Mouse (Mus musculus): ENCODE data around the gene Ppp1r3e. TPM values are rescaled to one million over a fixed set of nuclear protein-coding genes. Genes with fewer than 3 reads are reported as not detected.

Gene Ppp1r3e
- polyA plus RNA-seq, 1 experiment from 2014 or later: 1.4 TPM

- no peaks in the 10 kb centered on the region for H3K9me3 ChIP-seq (ENCODE audit: control insufficient read depth, low read length)
- peak overlapping the region; percentile 100 for H3K4me2 ChIP-seq (ENCODE audit: low read depth, low read length, severe bottlenecking)
- peaks cover 6% of the 10 kb centered on the region for H3K4me1 ChIP-seq (replicated peaks; ENCODE audit: control insufficient read depth, insufficient read depth, low read length)
- H3K4me3 ChIP-seq (ENCODE audit: low read depth, low read length): peak overlapping the region; percentile 88
- ATAC-seq (replicated peaks; ENCODE audit: low FRiP score): peak; percentile 57
- H3K36me3 ChIP-seq (ENCODE audit: control insufficient read depth, insufficient read depth, low read length): peaks cover under 1% of the 10 kb centered on the region; the same call in 1 of the 2 replicates
- H3K9ac ChIP-seq (ENCODE audit: low read length): peak overlapping the region; percentile 92
- H3K27me3 ChIP-seq (ENCODE audit: control insufficient read depth, insufficient read depth, low read length): no peaks in the 10 kb centered on the region
- 2% methylated on average over 65 of the region's 69 CpGs for WGBS
- peak overlapping the region; percentile 53 for H3K27ac ChIP-seq (ENCODE audit: low read depth, low read length)
- peak; percentile 68 for DNase-seq (ENCODE audit: low spot score)
Observed at GRCm38 (mm10) chr14:54912109-54912850, 34.9 kb upstream of the Ppp1r3e start.

DNA sequence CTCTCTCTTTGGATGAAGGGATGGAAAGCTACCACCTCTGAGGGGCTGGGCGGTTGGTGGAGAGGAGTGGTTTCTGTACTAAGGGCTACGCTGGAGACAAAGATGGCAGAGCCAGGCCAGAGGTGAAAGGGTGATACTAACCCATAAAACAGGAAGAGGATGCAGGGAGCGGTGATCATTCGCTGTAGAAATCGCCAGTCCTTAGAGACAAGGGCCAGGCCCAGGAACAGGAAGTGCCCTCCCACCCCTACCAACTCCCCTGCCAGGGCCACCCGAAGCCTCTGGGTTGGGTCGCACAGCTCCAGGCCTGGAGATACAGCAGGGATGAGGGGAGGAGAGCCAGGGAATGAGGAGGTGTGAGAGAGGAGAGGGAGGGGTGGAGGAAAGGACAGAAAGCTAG lies 31.3 kb upstream of the Ppp1r3e start:
- no peaks in the 10 kb centered on the region for H3K27me3 ChIP-seq (ENCODE audit: control insufficient read depth, insufficient read depth, low read length)
- peaks cover 6% of the 10 kb centered on the region for H3K4me1 ChIP-seq (replicated peaks; ENCODE audit: control insufficient read depth, insufficient read depth, low read length)
- no peaks in the 10 kb centered on the region for H3K9me3 ChIP-seq (ENCODE audit: control insufficient read depth, low read length)
- no peak overlapping the region for H3K4me2 ChIP-seq (ENCODE audit: low read depth, low read length, severe bottlenecking)
- H3K4me3 ChIP-seq (ENCODE audit: low read depth, low read length): no peak overlapping the region
- DNase-seq (ENCODE audit: low spot score) (no peak), ATAC-seq (replicated peaks; ENCODE audit: low FRiP score) (no peak)
- no peak overlapping the region for H3K27ac ChIP-seq (ENCODE audit: low read depth, low read length)
- WGBS: 77% methylated on average over 7 of the region's 7 CpGs
- H3K36me3 ChIP-seq (ENCODE audit: control insufficient read depth, insufficient read depth, low read length): peaks cover 3% of the 10 kb centered on the region; the same call in 1 of the 2 replicates
- H3K9ac ChIP-seq (ENCODE audit: low read length): no peak overlapping the region

DNA sequence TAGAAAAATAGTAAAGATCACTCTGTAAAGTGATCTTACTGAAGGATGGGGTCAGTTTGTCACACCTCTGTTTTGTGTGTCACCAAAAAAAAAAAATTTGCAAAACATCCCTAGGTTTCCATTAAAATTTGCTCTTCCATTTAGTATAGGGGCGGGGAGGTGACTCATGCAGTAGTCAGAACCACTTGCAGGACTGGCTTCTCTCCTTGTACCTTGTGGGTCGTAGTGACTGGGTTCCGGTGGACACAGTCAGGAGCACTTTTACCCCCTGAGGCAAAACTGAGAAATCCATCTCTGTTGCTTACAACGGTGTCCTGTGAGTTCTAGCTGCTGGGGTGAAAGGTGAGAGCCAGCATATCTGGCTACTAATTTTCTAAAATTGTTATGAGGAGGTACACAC lies 26.3 kb upstream of the Ppp1r3e start:
- DNase-seq (ENCODE audit: low spot score) (no peak), ATAC-seq (replicated peaks; ENCODE audit: low FRiP score) (no peak)
- Histone ChIP-seq H3K4me2 (ENCODE audit: low read depth, low read length, severe bottlenecking) (no peak overlapping the region), H3K9ac (ENCODE audit: low read length) (no peak overlapping the region), H3K9me3 (ENCODE audit: control insufficient read depth, low read length) (no peaks in the 10 kb centered on the region), H3K27me3 (ENCODE audit: control insufficient read depth, insufficient read depth, low read length) (no peaks in the 10 kb centered on the region), H3K4me1 (replicated peaks; ENCODE audit: control insufficient read depth, insufficient read depth, low read length) (no peaks in the 10 kb centered on the region), H3K36me3 (ENCODE audit: control insufficient read depth, insufficient read depth, low read length) (peaks cover 3% of the 10 kb centered on the region; the same call in 1 of the 2 replicates), H3K4me3 (ENCODE audit: low read depth, low read length) (no peak overlapping the region), H3K27ac (ENCODE audit: low read depth, low read length) (no peak overlapping the region)
- 94% methylated on average over 4 of the region's 4 CpGs for WGBS

GRCm38 (mm10) chr14:54900383-54900782 lies 23.0 kb upstream of the Ppp1r3e start:
- H3K4me1 ChIP-seq (replicated peaks; ENCODE audit: control insufficient read depth, insufficient read depth, low read length): peaks cover 5% of the 10 kb centered on the region
- H3K4me3 ChIP-seq (ENCODE audit: low read depth, low read length): no peak overlapping the region
- H3K4me2 ChIP-seq (ENCODE audit: low read depth, low read length, severe bottlenecking): no peak overlapping the region
- under 1% methylated on average over 3 of the region's 3 CpGs for WGBS
- H3K9me3 ChIP-seq (ENCODE audit: control insufficient read depth, low read length): no peaks in the 10 kb centered on the region
- peak; percentile 64 for ATAC-seq (replicated peaks; ENCODE audit: low FRiP score)
- no peaks in the 10 kb centered on the region for H3K27me3 ChIP-seq (ENCODE audit: control insufficient read depth, insufficient read depth, low read length)
- peaks cover 8% of the 10 kb centered on the region for H3K36me3 ChIP-seq (ENCODE audit: control insufficient read depth, insufficient read depth, low read length)
- peak; percentile 72 for DNase-seq (ENCODE audit: low spot score)
- no peak overlapping the region for H3K9ac ChIP-seq (ENCODE audit: low read length)
- H3K27ac ChIP-seq (ENCODE audit: low read depth, low read length): no peak overlapping the region

DNA sequence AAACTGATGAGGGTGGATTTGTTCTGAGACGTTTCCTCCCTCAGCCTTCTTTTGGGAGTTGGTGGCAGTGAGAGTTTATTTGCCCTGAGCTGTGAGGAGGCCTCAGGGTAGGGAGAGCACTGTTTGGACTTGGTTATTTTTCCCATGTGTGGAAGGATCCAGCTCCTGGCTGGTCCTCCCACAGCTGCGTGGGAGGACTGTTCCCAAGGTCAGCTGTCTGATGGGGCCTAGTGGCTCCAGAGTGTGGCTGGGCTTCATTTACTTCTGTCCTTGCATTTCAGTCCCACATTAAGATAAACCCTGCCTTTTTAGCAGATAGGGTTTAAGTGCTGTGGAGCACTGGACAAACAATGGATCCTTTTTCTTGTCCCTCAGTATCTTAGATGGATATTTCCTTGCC lies 20.1 kb upstream of the Ppp1r3e start:
- H3K4me1 ChIP-seq (replicated peaks; ENCODE audit: control insufficient read depth, insufficient read depth, low read length): peaks cover 7% of the 10 kb centered on the region
- DNase-seq (ENCODE audit: low spot score) (no peak), ATAC-seq (replicated peaks; ENCODE audit: low FRiP score) (no peak)
- no peak overlapping the region for H3K4me3 ChIP-seq (ENCODE audit: low read depth, low read length)
- H3K4me2 ChIP-seq (ENCODE audit: low read depth, low read length, severe bottlenecking): no peak overlapping the region
- H3K27me3 ChIP-seq (ENCODE audit: control insufficient read depth, insufficient read depth, low read length): no peaks in the 10 kb centered on the region
- H3K9ac ChIP-seq (ENCODE audit: low read length): no peak overlapping the region
- H3K9me3 ChIP-seq (ENCODE audit: control insufficient read depth, low read length): no peaks in the 10 kb centered on the region
- peaks cover 8% of the 10 kb centered on the region for H3K36me3 ChIP-seq (ENCODE audit: control insufficient read depth, insufficient read depth, low read length)
- H3K27ac ChIP-seq (ENCODE audit: low read depth, low read length): no peak overlapping the region
- WGBS: 65% methylated on average over 2 of the region's 2 CpGs

DNA sequence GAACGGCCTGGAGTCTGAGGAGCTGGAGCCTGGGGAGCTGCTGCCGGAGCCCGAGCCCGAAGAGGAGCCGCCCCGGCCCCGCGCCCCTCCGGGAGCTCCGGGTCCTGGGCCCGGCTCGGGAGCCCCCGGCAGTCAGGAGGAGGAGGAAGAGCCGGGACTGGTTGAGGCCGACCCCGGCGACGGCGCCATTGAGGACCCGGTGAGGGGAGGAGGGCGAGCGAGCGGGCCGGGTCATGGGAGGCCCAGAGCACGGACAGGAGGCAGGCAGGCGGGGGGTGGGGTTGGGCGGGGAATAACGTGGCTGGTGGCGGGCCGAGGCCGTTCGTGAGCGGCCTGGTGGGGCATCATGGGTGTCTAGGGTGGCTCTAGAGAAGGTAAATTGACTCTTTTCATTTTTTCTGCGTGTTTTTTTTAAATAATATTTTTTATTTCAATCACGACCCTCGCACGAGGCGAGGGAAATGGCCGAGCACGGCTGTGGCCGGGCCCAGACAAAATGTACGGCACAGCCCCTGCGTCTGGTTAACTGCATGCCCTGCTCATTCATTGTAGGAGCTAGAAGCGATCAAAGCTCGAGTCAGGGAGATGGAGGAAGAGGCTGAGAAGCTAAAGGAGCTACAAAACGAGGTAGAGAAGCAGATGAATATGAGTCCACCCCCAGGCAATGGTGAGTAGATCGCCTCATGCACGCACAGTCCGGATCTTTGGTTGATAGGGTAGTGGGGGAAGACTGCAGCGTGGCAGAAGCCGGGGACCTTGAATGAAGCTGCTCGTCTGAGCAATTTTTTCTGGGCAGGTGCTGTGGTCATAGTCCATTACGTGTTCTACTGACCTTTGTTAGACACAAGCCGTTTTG lies 17.2 kb upstream of the Ppp1r3e start:
- peaks cover 8% of the 10 kb centered on the region for H3K36me3 ChIP-seq (ENCODE audit: control insufficient read depth, insufficient read depth, low read length)
- WGBS: under 1% methylated on average over 54 of the region's 54 CpGs
- peak; percentile 86 for DNase-seq (ENCODE audit: low spot score)
- H3K9ac ChIP-seq (ENCODE audit: low read length): peak overlapping the region; percentile 99
- no peaks in the 10 kb centered on the region for H3K9me3 ChIP-seq (ENCODE audit: control insufficient read depth, low read length)
- peak overlapping the region; percentile 99 for H3K4me3 ChIP-seq (ENCODE audit: low read depth, low read length)
- H3K27me3 ChIP-seq (ENCODE audit: control insufficient read depth, insufficient read depth, low read length): no peaks in the 10 kb centered on the region
- H3K4me2 ChIP-seq (ENCODE audit: low read depth, low read length, severe bottlenecking): peak overlapping the region; percentile 79
- ATAC-seq (replicated peaks; ENCODE audit: low FRiP score): peak; percentile 67
- H3K27ac ChIP-seq (ENCODE audit: low read depth, low read length): peak overlapping the region; percentile 92
- H3K4me1 ChIP-seq (replicated peaks; ENCODE audit: control insufficient read depth, insufficient read depth, low read length): peaks cover 7% of the 10 kb centered on the region

- H3K4me1 ChIP-seq (replicated peaks; ENCODE audit: control insufficient read depth, insufficient read depth, low read length): peaks cover 7% of the 10 kb centered on the region
- H3K27me3 ChIP-seq (ENCODE audit: control insufficient read depth, insufficient read depth, low read length): no peaks in the 10 kb centered on the region
- peak overlapping the region; percentile 99 for H3K4me3 ChIP-seq (ENCODE audit: low read depth, low read length)
- peak overlapping the region; percentile 92 for H3K27ac ChIP-seq (ENCODE audit: low read depth, low read length)
- H3K9me3 ChIP-seq (ENCODE audit: control insufficient read depth, low read length): no peaks in the 10 kb centered on the region
- peak overlapping the region; percentile 99 for H3K9ac ChIP-seq (ENCODE audit: low read length)
- WGBS: under 1% methylated on average over 38 of the region's 38 CpGs
- H3K36me3 ChIP-seq (ENCODE audit: control insufficient read depth, insufficient read depth, low read length): peaks cover 8% of the 10 kb centered on the region
- peak; percentile 98 for ATAC-seq (replicated peaks; ENCODE audit: low FRiP score)
- H3K4me2 ChIP-seq (ENCODE audit: low read depth, low read length, severe bottlenecking): peak overlapping the region; percentile 53
- DNase-seq (ENCODE audit: low spot score): peak; percentile 97
Observed at GRCm38 (mm10) chr14:54893651-54894181, 16.4 kb upstream of the Ppp1r3e start.

DNA sequence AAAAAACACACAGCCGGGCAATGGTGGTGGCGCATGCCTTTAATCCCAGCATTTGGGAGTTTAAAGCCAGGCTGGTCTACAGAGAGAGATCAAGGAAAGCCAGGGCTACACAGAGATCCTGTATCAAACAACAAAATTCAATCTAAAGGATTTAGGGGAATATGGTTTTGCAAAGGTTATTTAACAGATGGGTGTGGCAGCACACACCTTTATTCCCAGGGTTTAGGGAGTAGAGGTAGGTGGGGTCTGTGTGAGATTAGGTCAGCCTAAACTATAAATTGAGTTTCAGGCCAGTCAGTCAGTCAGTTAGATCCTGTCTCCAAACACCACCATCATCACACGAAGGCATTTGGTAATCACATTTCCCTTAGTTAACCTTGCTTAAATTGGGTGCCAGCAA lies 14.8 kb upstream of the Ppp1r3e start, which contains the start of gene Pabpn1:
Pabpn1 (plus strand) TSS at position 301 of the 400 bp plus-strand sequence.
- WGBS: 93% methylated on average over 3 of the region's 3 CpGs
- H3K4me2 ChIP-seq (ENCODE audit: low read depth, low read length, severe bottlenecking): peak within 1 kb of the TSS; percentile 53
- no peaks in the 10 kb centered on the region for H3K9me3 ChIP-seq (ENCODE audit: control insufficient read depth, low read length)
- DNase-seq (ENCODE audit: low spot score): no peak
- ATAC-seq (replicated peaks; ENCODE audit: low FRiP score): no peak
- H3K27me3 ChIP-seq (ENCODE audit: control insufficient read depth, insufficient read depth, low read length): no peaks in the 10 kb centered on the region
- H3K36me3 ChIP-seq (ENCODE audit: control insufficient read depth, insufficient read depth, low read length): peaks cover 7% of the 10 kb centered on the region
- peaks cover 7% of the 10 kb centered on the region for H3K4me1 ChIP-seq (replicated peaks; ENCODE audit: control insufficient read depth, insufficient read depth, low read length)
- H3K9ac ChIP-seq (ENCODE audit: low read length): peak within 1 kb of the TSS; percentile 52
- H3K4me3 ChIP-seq (ENCODE audit: low read depth, low read length): peak within 1 kb of the TSS; percentile 99
- H3K27ac ChIP-seq (ENCODE audit: low read depth, low read length): peak within 1 kb of the TSS; percentile 69; the same call in 1 of the 2 replicates
